Mouse (Mus musculus) liver, adult 2 months (tissue): ENCODE measurements around the gene Sec14l4. TPM values are rescaled to one million over a fixed set of nuclear protein-coding genes. Genes with fewer than 3 reads are reported as not detected.

Experiments used
- DNase-seq: peaks from one replicate; pipeline ENCODE4 v3.0.0-alpha.2; 2011; ENCODE audit warnings: low read depth, low spot score; ENCODE audit errors: extremely low read depth
- H3K27ac ChIP-seq: fragments of 200-500 bp; replicated peaks from 2 replicates; pipeline ENCODE4 v1.5.1; 2012; ENCODE audit warnings: low read depth, mild to moderate bottlenecking, control low read depth, inconsistent platforms, low read length; ENCODE audit not compliant: insufficient read depth
- H3K27me3 ChIP-seq: fragments of 200-500 bp; 2 replicates; pipeline ENCODE4 v1.6.1; 2012; ENCODE audit warnings: mild to moderate bottlenecking, moderate library complexity, low read length, inconsistent platforms; ENCODE audit not compliant: control insufficient read depth, insufficient read depth
- H3K36me3 ChIP-seq: fragments of 200-500 bp; 2 replicates; pipeline ENCODE4 v1.6.1; 2012; ENCODE audit warnings: low read length, inconsistent platforms; ENCODE audit not compliant: control insufficient read depth, insufficient read depth
- H3K4me1 ChIP-seq: fragments of 200-500 bp; 2 replicates; pipeline ENCODE4 v1.6.1; 2011; ENCODE audit warnings: low read length; ENCODE audit not compliant: control insufficient read depth, insufficient read depth
- H3K4me3 ChIP-seq: fragments of 200-500 bp; 2 replicates; pipeline ENCODE4 v1.5.1; 2011; ENCODE audit warnings: low read depth, mild to moderate bottlenecking, control low read depth, low read length, moderate library complexity; ENCODE audit not compliant: insufficient read depth
- H3K79me2 ChIP-seq: fragments of 200-500 bp; 2 replicates; pipeline ENCODE4 v1.6.1; 2012; ENCODE audit warnings: inconsistent platforms, mild to moderate bottlenecking, low read length, moderate library complexity; ENCODE audit not compliant: control insufficient read depth, insufficient read depth
- H3K9ac ChIP-seq: fragments of 200-500 bp; 2 replicates; pipeline ENCODE4 v1.6.1; 2012; ENCODE audit warnings: low read depth, mild to moderate bottlenecking, control low read depth, inconsistent platforms, low read length
- CTCF ChIP-seq: fragments of 200-500 bp; IDR thresholded peaks from 2 replicates; pipeline ENCODE4 v1.5.1; 2011; ENCODE audit warnings: low read depth, low read length, control low read depth
- POLR2A ChIP-seq: fragments of 200-500 bp; IDR thresholded peaks from 2 replicates; pipeline ENCODE4 v1.6.1; 2011; ENCODE audit warnings: low read length, control low read depth; ENCODE audit not compliant: insufficient read depth; ENCODE audit errors: extremely low read depth
- WGBS: fragments of 180-500 bp; shearing (Covaris S2); methylation state at CpG from one replicate; pipeline ENCODE4 v1.1.7; 2018; 5-methylcytosine and 5-hydroxymethylcytosine counted together
- polyA plus RNA-seq: library from polyadenylated mRNA; depleted of rRNA; stranded (reverse); fragments of >200 nt; gene quantifications from 2 replicates; pipeline ENCODE4 v1.2.3, GENCODE M21; 2012
- total RNA-seq: library from RNA; depleted of rRNA; stranded (reverse); fragments of >200 nt; gene quantifications from 2 replicates; pipeline ENCODE4 v1.2.3, GENCODE M21; 2014

The Sec14l4 gene
- total and polyA plus RNA-seq, 2 experiments = 92.9 to 97.5 TPM

GRCm38 (mm10) chr11:4060866-4061575 is 29.8 kb downstream of the Sec14l4 start:
- 56% methylated on average over 5 of the region's 5 CpGs for WGBS
- DNase-seq = no peak
- no peaks in the 10 kb centered on the region for H3K79me2 ChIP-seq

GRCm38 (mm10) chr11:4062523-4062922 is 31.3 kb downstream of the Sec14l4 start:
- Histone ChIP-seq H3K4me3 (no peak overlapping the region), H3K9ac (no peak overlapping the region), H3K79me2 (no peaks in the 10 kb centered on the region), H3K27me3 (no peaks in the 10 kb centered on the region), H3K27ac (no peak overlapping the region), H3K4me1 (no peaks in the 10 kb centered on the region), H3K36me3 (no peaks in the 10 kb centered on the region)
- DNase-seq = no peak
- WGBS = 90% methylated on average over 4 of the region's 4 CpGs
- TF ChIP-seq POLR2A (no peak), CTCF (no peak)

More at GRCm38 (mm10) chr11:4060866-4061575, 29.8 kb downstream of the Sec14l4 start:
- Histone ChIP-seq H3K27ac (no peak overlapping the region), H3K4me3 (no peak overlapping the region), H3K9ac (no peak overlapping the region), H3K27me3 (no peaks in the 10 kb centered on the region), H3K4me1 (no peaks in the 10 kb centered on the region), H3K36me3 (no peaks in the 10 kb centered on the region)
- TF ChIP-seq CTCF (no peak), POLR2A (no peak)

GRCm38 (mm10) chr11:4062981-4063380 is 31.7 kb downstream of the Sec14l4 start:
- Histone ChIP-seq H3K27ac (no peak overlapping the region), H3K79me2 (no peaks in the 10 kb centered on the region), H3K9ac (no peak overlapping the region), H3K27me3 (no peaks in the 10 kb centered on the region), H3K4me3 (no peak overlapping the region), H3K4me1 (no peaks in the 10 kb centered on the region), H3K36me3 (no peaks in the 10 kb centered on the region)
- 48% methylated on average over 6 of the region's 6 CpGs for WGBS
- TF ChIP-seq POLR2A (no peak), CTCF (no peak)
- DNase-seq = no peak

- TF ChIP-seq CTCF (no peak), POLR2A (no peak)
- Histone ChIP-seq H3K27me3 (no peaks in the 10 kb centered on the region), H3K4me3 (no peak within 1 kb of the TSS), H3K36me3 (no peaks in the 10 kb centered on the region), H3K79me2 (no peaks in the 10 kb centered on the region), H3K27ac (no peak within 1 kb of the TSS), H3K4me1 (no peaks in the 10 kb centered on the region), H3K9ac (no peak within 1 kb of the TSS)
- WGBS = 38% methylated on average over 5 of the region's 5 CpGs
- no peak for DNase-seq
Observed at GRCm38 (mm10) chr11:4064627-4065122, 33.4 kb downstream of the Sec14l4 start, which contains the start of gene Sec14l3. Gene Sec14l3 (plus strand): TSS chr11:4064841.

GRCm38 (mm10) chr11:4069664-4070063 is 38.4 kb downstream of the Sec14l4 start:
- DNase-seq = no peak
- Histone ChIP-seq H3K4me3 (no peak overlapping the region), H3K27ac (no peak overlapping the region), H3K27me3 (no peaks in the 10 kb centered on the region; the same call in 1 of the 2 replicates), H3K36me3 (no peaks in the 10 kb centered on the region), H3K79me2 (no peaks in the 10 kb centered on the region), H3K4me1 (no peaks in the 10 kb centered on the region), H3K9ac (no peak overlapping the region)
- TF ChIP-seq POLR2A (no peak), CTCF (no peak)
- WGBS = 72% methylated on average over 1 of the region's 1 CpGs

DNA sequence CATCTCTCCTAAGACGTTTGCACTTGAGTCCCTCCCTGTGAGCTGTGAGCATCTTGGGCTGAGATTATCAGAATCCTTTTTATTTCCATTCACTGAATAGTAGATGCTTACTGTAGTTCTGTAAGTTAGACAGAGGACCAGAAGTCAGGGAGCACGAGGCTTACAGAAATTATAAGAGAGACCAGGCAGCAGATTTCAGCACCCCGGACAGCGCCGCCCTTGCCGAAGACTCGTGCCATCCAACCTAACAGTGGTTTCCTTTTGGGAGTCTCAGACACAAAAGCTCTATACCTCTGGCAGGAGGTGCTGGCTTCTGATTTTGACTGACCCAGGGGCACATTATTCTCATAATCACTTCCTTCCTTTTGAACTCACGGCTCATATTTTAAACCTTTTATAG is 45.4 kb downstream of the Sec14l4 start:
- no peaks in the 10 kb centered on the region for H3K36me3 ChIP-seq
- no peak for TF ChIP-seq POLR2A
- TF ChIP-seq CTCF = no peak
- no peak overlapping the region for H3K9ac ChIP-seq
- DNase-seq = no peak
- no peak overlapping the region for H3K27ac ChIP-seq
- no peaks in the 10 kb centered on the region for H3K4me1 ChIP-seq
- H3K27me3 ChIP-seq = no peaks in the 10 kb centered on the region; the same call in 1 of the 2 replicates
- H3K79me2 ChIP-seq = no peaks in the 10 kb centered on the region
- WGBS = 11% methylated on average over 8 of the region's 8 CpGs
- H3K4me3 ChIP-seq = no peak overlapping the region
